Mouse (Mus musculus): ENCODE data around the gene Tspan12. TPM values are rescaled to one million over a fixed set of nuclear protein-coding genes. Genes with fewer than 3 reads are reported as not detected.
"Not testable (repeated sequence)": the region's sequence is repeated elsewhere in the genome, so short reads cannot be mapped to it uniquely, and the experiment has no call there.

The Tspan12 gene
- 23.6 and 26.5 TPM in 2 replicates for polyA plus RNA-seq (2015; fragmentation: Nextera tagmentation; extraction: Ambion mirVana)

DNA sequence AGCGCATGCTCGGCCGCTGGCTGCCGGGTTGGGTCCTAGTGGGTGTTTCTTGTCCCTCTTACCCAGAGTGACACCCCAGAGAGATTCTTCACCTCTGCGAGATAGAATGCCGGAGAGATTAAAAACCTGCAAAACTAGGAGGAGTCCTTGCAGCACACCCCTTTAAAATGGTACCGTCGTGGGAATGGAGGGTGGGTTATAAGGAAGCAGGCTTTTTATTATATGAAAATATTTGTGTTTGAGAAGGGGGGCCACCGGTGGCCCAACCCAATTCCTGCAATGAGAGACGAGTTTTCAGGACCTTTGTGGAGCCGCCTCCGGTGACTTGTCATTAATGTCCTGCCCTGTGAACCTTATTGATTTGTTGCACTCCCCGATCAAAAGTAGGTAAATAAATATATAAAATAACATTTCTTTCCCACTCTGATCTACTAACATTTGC is at the start of gene Tspan12:
Gene Tspan12, minus strand, starts transcription at position 172 of the 442 bp plus-strand sequence.
- 2% methylated on average over 13 of the region's 13 CpGs for WGBS (ENCODE audit: insufficient replicate concordance)
- peak; percentile 51 for ATAC-seq (ENCODE audit: low read depth)

DNA sequence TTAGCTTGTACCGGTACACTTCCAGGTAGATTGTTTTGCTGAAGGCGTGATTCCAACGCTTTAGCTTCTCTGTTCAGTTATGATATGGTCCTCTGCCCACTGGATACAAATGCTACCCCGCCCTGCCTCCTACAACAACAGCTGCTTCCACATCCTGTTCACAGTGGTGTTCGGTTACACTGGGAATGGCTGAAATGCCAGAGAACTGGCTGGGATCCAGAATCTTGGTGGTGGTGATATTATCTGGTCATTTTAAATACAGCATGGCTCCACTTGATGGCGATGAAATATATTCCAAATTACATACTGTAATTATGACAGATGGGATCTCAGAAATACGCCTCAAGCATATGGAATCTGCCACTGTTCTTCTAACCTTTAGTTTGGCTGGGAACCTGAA is 42.1 kb upstream of the Tspan12 start:
- WGBS (ENCODE audit: insufficient replicate concordance) = 50% methylated on average over 7 of the region's 7 CpGs
- no peak for ATAC-seq (ENCODE audit: low read depth)

More for the DNA sequence above, at the start of gene Tspan12:
- H3K4me2 ChIP-seq (ENCODE audit: low read depth, low read length) = peak within 1 kb of the TSS; percentile 73
- no peaks in the 10 kb centered on the region for H3K36me3 ChIP-seq (ENCODE audit: control insufficient read depth, insufficient read depth)
- peaks cover 13% of the 10 kb centered on the region; the same call in 1 of the 2 replicates for H3K27me3 ChIP-seq (ENCODE audit: control insufficient read depth, insufficient read depth, low read depth, low read length)
- H3K4me3 ChIP-seq (ENCODE audit: low read depth, low read length) = peak within 1 kb of the TSS; percentile 66
- H3K9ac ChIP-seq (ENCODE audit: low read depth, low read length) = peak within 1 kb of the TSS; percentile 57
- no peaks in the 10 kb centered on the region for H3K9me3 ChIP-seq (replicated peaks; ENCODE audit: control insufficient read depth, low read length)
- H3K27ac ChIP-seq (ENCODE audit: low read length) = peak within 1 kb of the TSS; percentile 61
- no peaks in the 10 kb centered on the region; the same call in 1 of the 2 replicates for H3K4me1 ChIP-seq (ENCODE audit: control insufficient read depth, low read depth, low read length)

DNA sequence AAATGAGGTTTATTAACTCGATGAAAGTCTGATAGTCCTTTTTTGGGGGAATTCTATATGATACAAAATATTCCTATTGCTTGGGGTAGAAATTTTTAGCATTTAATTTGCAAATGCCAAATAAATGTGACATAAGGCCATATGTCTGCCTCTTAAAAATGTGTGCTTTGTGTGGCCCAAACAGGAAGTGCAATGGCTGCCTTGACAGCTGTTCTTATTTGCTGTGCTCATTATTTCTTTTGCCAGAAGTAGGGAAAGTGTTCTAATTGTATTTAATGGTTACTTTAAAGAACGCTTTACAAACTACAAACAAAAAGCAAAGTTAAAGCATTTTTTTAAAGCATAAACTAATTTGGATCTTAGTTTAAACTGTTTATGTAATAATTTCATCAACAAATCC is 36.8 kb upstream of the Tspan12 start:
- H3K9ac ChIP-seq (ENCODE audit: low read depth, low read length) = no peak overlapping the region
- ATAC-seq (ENCODE audit: low read depth) = no peak
- 67% methylated on average over 2 of the region's 2 CpGs for WGBS (ENCODE audit: insufficient replicate concordance)
- no peak overlapping the region for H3K4me2 ChIP-seq (ENCODE audit: low read depth, low read length)
- no peaks in the 10 kb centered on the region for H3K27me3 ChIP-seq (ENCODE audit: control insufficient read depth, insufficient read depth, low read depth, low read length)
- H3K9me3 ChIP-seq (replicated peaks; ENCODE audit: control insufficient read depth, low read length) = no peaks in the 10 kb centered on the region
- no peaks in the 10 kb centered on the region for H3K4me1 ChIP-seq (ENCODE audit: control insufficient read depth, low read depth, low read length)
- H3K4me3 ChIP-seq (ENCODE audit: low read depth, low read length) = no peak overlapping the region
- H3K27ac ChIP-seq (ENCODE audit: low read length) = no peak overlapping the region
- no peaks in the 10 kb centered on the region for H3K36me3 ChIP-seq (ENCODE audit: control insufficient read depth, insufficient read depth)

More for the DNA sequence above, 42.1 kb upstream of the Tspan12 start:
- H3K9me3 ChIP-seq (replicated peaks; ENCODE audit: control insufficient read depth, low read length) = no peaks in the 10 kb centered on the region
- H3K4me2 ChIP-seq (ENCODE audit: low read depth, low read length) = no peak overlapping the region
- no peaks in the 10 kb centered on the region for H3K27me3 ChIP-seq (ENCODE audit: control insufficient read depth, insufficient read depth, low read depth, low read length)
- no peaks in the 10 kb centered on the region for H3K36me3 ChIP-seq (ENCODE audit: control insufficient read depth, insufficient read depth)
- H3K27ac ChIP-seq (ENCODE audit: low read length) = no peak overlapping the region
- H3K9ac ChIP-seq (ENCODE audit: low read depth, low read length) = no peak overlapping the region
- no peak overlapping the region for H3K4me3 ChIP-seq (ENCODE audit: low read depth, low read length)
- no peaks in the 10 kb centered on the region for H3K4me1 ChIP-seq (ENCODE audit: control insufficient read depth, low read depth, low read length)

DNA sequence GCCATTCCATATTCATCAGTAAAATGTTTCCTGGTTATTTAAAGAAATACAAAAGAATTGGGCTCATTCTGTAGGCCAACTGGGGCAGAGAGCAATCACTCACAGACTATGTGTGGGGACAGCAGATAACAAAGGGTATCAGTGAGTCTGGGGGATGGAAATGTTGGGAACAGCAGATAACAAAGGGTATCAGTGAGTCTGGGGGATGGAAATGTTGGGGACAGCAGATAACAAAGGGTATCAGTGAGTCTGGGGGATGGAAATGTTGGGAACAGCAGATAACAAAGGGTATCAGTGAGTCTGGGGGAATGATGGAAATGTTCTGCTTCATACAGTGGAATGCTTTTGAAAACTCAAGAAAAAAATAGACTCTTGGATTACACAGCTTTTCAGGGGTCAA is 35.7 kb upstream of the Tspan12 start:
- not testable (repeated sequence) for H3K4me1 ChIP-seq (ENCODE audit: control insufficient read depth, low read depth, low read length); H3K9me3 ChIP-seq (replicated peaks; ENCODE audit: control insufficient read depth, low read length); H3K9ac ChIP-seq (ENCODE audit: low read depth, low read length); H3K36me3 ChIP-seq (ENCODE audit: control insufficient read depth, insufficient read depth); ATAC-seq (ENCODE audit: low read depth); H3K4me3 ChIP-seq (ENCODE audit: low read depth, low read length); H3K4me2 ChIP-seq (ENCODE audit: low read depth, low read length); H3K27me3 ChIP-seq (ENCODE audit: control insufficient read depth, insufficient read depth, low read depth, low read length); H3K27ac ChIP-seq (ENCODE audit: low read length)

DNA sequence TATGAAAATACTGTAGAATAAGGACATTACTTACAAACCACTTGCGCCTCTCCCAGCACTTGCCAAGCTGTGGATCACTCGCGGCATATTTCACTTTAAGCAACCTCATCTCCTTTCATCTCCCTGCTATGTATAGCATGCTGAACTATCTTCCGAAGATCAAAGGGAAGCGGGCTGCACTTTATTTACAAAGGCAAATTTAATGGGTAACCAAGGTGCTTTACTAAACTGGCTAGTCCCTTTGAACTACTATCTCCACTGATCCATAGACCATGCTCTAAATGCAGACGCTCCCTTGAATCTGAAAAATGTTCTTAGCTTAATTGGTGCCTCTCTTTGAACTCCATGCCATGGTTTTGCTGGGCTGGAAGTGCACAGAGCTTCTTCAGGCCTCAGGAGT is 27.2 kb upstream of the Tspan12 start:
- Histone ChIP-seq H3K4me1 (ENCODE audit: control insufficient read depth, low read depth, low read length) (no peaks in the 10 kb centered on the region), H3K9me3 (replicated peaks; ENCODE audit: control insufficient read depth, low read length) (no peaks in the 10 kb centered on the region), H3K27ac (ENCODE audit: low read length) (no peak overlapping the region), H3K4me3 (ENCODE audit: low read depth, low read length) (no peak overlapping the region), H3K4me2 (ENCODE audit: low read depth, low read length) (0 out of 2 replicates have a peak overlapping the region, but pooled peaks have one; percentile 5), H3K9ac (ENCODE audit: low read depth, low read length) (no peak overlapping the region), H3K36me3 (ENCODE audit: control insufficient read depth, insufficient read depth) (no peaks in the 10 kb centered on the region), H3K27me3 (ENCODE audit: control insufficient read depth, insufficient read depth, low read depth, low read length) (no peaks in the 10 kb centered on the region)
- WGBS (ENCODE audit: insufficient replicate concordance) = 60% methylated on average over 6 of the region's 6 CpGs
- no peak for ATAC-seq (ENCODE audit: low read depth)

DNA sequence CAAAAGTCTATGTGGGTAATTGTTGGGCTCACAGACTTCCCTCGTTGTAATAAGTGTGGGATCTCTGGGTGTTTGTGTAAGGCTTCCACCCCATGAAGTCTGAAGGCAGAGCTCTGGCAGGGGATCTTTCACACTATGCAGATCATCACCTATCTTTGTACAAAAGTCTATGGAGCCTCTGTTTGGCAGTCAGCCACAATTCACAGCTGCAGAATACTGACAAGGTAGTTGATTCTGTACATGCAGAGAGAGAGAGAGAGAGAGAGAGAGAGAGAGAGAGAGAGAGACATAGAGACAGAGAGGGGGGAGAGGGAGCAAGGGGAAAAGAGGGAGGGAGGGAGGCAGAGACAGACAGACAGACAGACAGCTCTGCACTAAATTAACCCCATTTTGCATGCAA is 15.0 kb upstream of the Tspan12 start:
- Histone ChIP-seq H3K4me2 (ENCODE audit: low read depth, low read length) (no peak overlapping the region), H3K9ac (ENCODE audit: low read depth, low read length) (no peak overlapping the region), H3K9me3 (replicated peaks; ENCODE audit: control insufficient read depth, low read length) (no peaks in the 10 kb centered on the region), H3K27ac (ENCODE audit: low read length) (no peak overlapping the region), H3K27me3 (ENCODE audit: control insufficient read depth, insufficient read depth, low read depth, low read length) (no peaks in the 10 kb centered on the region), H3K4me1 (ENCODE audit: control insufficient read depth, low read depth, low read length) (no peaks in the 10 kb centered on the region), H3K4me3 (ENCODE audit: low read depth, low read length) (no peak overlapping the region), H3K36me3 (ENCODE audit: control insufficient read depth, insufficient read depth) (no peaks in the 10 kb centered on the region)
- ATAC-seq (ENCODE audit: low read depth) = no peak
- WGBS (ENCODE audit: insufficient replicate concordance) = 48% methylated on average over 1 of the region's 1 CpGs

DNA sequence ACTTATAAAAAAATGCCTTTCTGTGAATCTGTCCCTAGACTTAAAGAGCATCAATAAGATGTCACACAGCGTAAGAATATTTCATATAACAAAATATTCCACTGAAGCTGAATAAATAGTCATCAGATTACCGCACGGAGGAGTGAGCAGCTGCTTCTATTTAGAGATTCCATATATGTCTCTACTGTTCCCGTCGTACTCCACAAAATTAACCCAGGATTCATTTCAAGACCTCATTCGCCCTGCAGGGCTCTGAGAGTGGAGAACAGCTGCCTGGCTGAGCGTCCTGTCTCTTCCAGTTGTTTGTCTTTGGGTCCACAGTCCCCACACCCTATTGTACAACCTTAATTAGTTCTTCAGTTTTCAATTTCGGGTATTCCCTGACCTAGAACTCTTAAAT is 11.9 kb upstream of the Tspan12 start:
- H3K36me3 ChIP-seq (ENCODE audit: control insufficient read depth, insufficient read depth) = no peaks in the 10 kb centered on the region
- ATAC-seq (ENCODE audit: low read depth) = no peak
- WGBS (ENCODE audit: insufficient replicate concordance) = 56% methylated on average over 8 of the region's 8 CpGs

DNA sequence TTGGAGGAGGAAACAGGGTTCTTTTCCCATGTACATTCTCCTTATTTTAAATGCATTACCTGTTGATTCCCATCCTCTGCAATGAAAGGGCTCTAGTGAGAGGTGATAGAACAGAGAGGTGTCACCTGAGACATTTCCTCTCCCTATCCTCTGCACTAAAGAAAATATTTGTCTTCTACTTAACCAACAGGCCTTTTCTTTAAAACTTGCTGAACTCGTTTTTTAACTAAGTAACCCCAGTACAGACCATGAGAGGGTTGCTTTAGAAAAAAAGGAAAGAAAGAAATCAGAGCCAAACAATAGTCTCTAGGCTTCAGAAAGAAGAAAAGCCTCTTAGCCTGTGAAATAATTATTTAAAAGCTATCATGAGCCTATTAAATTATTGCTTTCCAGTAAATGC is 11.2 kb upstream of the Tspan12 start:
- H3K27me3 ChIP-seq (ENCODE audit: control insufficient read depth, insufficient read depth, low read depth, low read length) = no peaks in the 10 kb centered on the region
- H3K36me3 ChIP-seq (ENCODE audit: control insufficient read depth, insufficient read depth) = no peaks in the 10 kb centered on the region
- no peaks in the 10 kb centered on the region for H3K4me1 ChIP-seq (ENCODE audit: control insufficient read depth, low read depth, low read length)
- H3K9ac ChIP-seq (ENCODE audit: low read depth, low read length) = no peak overlapping the region
- no peaks in the 10 kb centered on the region for H3K9me3 ChIP-seq (replicated peaks; ENCODE audit: control insufficient read depth, low read length)
- H3K4me2 ChIP-seq (ENCODE audit: low read depth, low read length) = no peak overlapping the region
- whole genome bisulfite sequencing (ENCODE audit: insufficient replicate concordance) = 5% methylated on average over 1 of the region's 1 CpGs
- H3K4me3 ChIP-seq (ENCODE audit: low read depth, low read length) = no peak overlapping the region
- ATAC-seq (ENCODE audit: low read depth) = no peak
- no peak overlapping the region for H3K27ac ChIP-seq (ENCODE audit: low read length)

More for the DNA sequence above, 11.9 kb upstream of the Tspan12 start:
- Histone ChIP-seq H3K9me3 (replicated peaks; ENCODE audit: control insufficient read depth, low read length) (no peaks in the 10 kb centered on the region), H3K27me3 (ENCODE audit: control insufficient read depth, insufficient read depth, low read depth, low read length) (no peaks in the 10 kb centered on the region), H3K4me1 (ENCODE audit: control insufficient read depth, low read depth, low read length) (no peaks in the 10 kb centered on the region), H3K9ac (ENCODE audit: low read depth, low read length) (no peak overlapping the region), H3K27ac (ENCODE audit: low read length) (no peak overlapping the region), H3K4me3 (ENCODE audit: low read depth, low read length) (no peak overlapping the region), H3K4me2 (ENCODE audit: low read depth, low read length) (no peak overlapping the region)

DNA sequence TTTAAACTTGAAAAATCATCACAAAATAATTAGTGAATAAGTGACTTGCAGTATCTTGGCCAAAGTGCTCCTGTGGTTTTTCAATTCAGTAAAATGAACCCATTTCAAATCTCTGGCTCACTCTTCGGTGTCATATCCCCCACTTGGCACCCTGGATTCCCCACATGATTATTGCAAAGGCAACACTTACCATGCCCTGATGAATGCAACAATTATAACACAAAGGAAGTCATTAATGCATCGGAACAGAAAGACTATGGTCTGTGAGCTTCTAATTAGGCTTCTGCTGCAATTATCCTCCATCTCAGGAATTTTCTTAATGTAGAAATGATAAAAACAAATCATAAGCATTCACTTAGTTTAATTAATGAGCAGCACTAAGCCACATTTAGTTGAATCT is 9.0 kb upstream of the Tspan12 start:
- WGBS (ENCODE audit: insufficient replicate concordance) = 62% methylated on average over 2 of the region's 2 CpGs
- Histone ChIP-seq H3K36me3 (ENCODE audit: control insufficient read depth, insufficient read depth) (no peaks in the 10 kb centered on the region), H3K27ac (ENCODE audit: low read length) (no peak overlapping the region), H3K9ac (ENCODE audit: low read depth, low read length) (no peak overlapping the region), H3K27me3 (ENCODE audit: control insufficient read depth, insufficient read depth, low read depth, low read length) (no peaks in the 10 kb centered on the region), H3K4me1 (ENCODE audit: control insufficient read depth, low read depth, low read length) (no peaks in the 10 kb centered on the region), H3K4me3 (ENCODE audit: low read depth, low read length) (no peak overlapping the region), H3K9me3 (replicated peaks; ENCODE audit: control insufficient read depth, low read length) (no peaks in the 10 kb centered on the region), H3K4me2 (ENCODE audit: low read depth, low read length) (no peak overlapping the region)
- no peak for ATAC-seq (ENCODE audit: low read depth)

All from liver, embryonic 16.5 days (tissue).